ENCODE assay signal across 8 mouse cellular contexts in the genomic region with DNA sequence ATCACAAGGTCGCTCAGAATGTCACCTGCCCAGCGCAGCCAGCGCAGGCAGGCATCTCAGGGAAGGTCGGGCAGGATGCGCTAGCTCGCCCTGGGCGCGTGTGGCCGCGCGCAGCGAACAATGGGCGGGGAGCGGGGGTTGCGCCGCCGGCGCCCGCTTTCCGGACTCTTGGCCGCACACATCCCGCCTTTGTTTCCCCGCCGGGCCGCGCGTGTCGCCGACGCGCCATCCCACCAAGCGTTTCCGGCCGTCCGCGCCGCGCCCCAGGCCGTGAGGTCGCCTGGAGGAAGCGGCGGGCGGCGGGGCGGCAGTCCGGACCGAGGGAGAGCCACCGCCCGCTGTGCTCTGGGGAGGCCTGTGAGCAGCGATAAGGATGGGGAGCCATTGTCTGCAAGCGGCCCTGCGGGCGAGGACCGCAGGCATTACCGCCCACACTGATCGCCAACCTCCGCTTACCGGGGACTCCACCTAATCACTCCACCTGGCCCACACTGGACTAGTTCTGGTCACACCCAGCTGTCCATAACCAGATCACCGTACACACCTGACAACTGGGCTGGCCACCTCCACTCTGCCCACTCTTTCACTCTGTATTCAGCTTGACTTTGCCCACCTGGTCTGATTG.
A peak's percentile ranks its signal among the peaks of the same experiment; 100 is the strongest.
DNase-seq lines count a peak whose midpoint lies in the region; ATAC-seq and TF ChIP-seq lines count a peak whose summit lies in the region.

No protein-coding gene starts in this region.

- peak; percentile 59 for ATAC-seq in granulocyte monocyte progenitor cell, adult 5-6 weeks (replicated peaks; ENCODE audit: poor library complexity, severe bottlenecking)
- peak; percentile 85 for ATAC-seq in intestine, embryonic 16.5 days
- peak; percentile 69 for ATAC-seq in liver, embryonic 14.5 days (ENCODE audit: insufficient read depth)
- ATAC-seq in neural tube, embryonic 14.5 days (ENCODE audit: low read depth), result peak; percentile 85

- H3K27me3 ChIP-seq in intestine, embryonic 16.5 days (replicated peaks; ENCODE audit: control insufficient read depth, insufficient read depth, low read length), result 0 out of 2 replicates have a peak, but pooled peaks cover 3% of the 10 kb centered on the region
- H3K27me3 ChIP-seq in liver, embryonic 14.5 days (ENCODE audit: control insufficient read depth, insufficient read depth, low read length), result peaks cover 15% of the 10 kb centered on the region
- no peaks in the 10 kb centered on the region for H3K27me3 ChIP-seq in neural tube, embryonic 14.5 days (ENCODE audit: control insufficient read depth, insufficient read depth, low read length)

- H3K9me3 ChIP-seq in intestine, embryonic 16.5 days (ENCODE audit: control insufficient read depth, low read length), result no peaks in the 10 kb centered on the region
- H3K9me3 ChIP-seq in liver, embryonic 14.5 days (ENCODE audit: control insufficient read depth, low read length), result no peaks in the 10 kb centered on the region
- no peaks in the 10 kb centered on the region for H3K9me3 ChIP-seq in neural tube, embryonic 14.5 days (ENCODE audit: control insufficient read depth, low read length)

- H3K4me2 ChIP-seq in intestine, embryonic 16.5 days (ENCODE audit: low read depth, low read length), result peak overlapping the region; percentile 97
- peak overlapping the region; percentile 44 for H3K4me2 ChIP-seq in liver, embryonic 14.5 days (ENCODE audit: low read depth)
- H3K4me2 ChIP-seq in neural tube, embryonic 14.5 days (ENCODE audit: low read depth, low read length), result peak overlapping the region; percentile 75

- H3K27ac ChIP-seq in intestine, embryonic 16.5 days (ENCODE audit: low read length), result no peak overlapping the region
- H3K27ac ChIP-seq in liver, embryonic 14.5 days, result no peak overlapping the region
- H3K27ac ChIP-seq in neural tube, embryonic 14.5 days (ENCODE audit: low read depth, low read length), result peak overlapping the region; percentile 41

- no peak for TF ChIP-seq EP300 in liver, embryonic 14.5 days (IDR thresholded peaks at IDR 0.05; ENCODE audit: low read depth)

- H3K36me3 ChIP-seq in intestine, embryonic 16.5 days (ENCODE audit: control insufficient read depth, insufficient read depth, low read length), result no peaks in the 10 kb centered on the region
- no peaks in the 10 kb centered on the region for H3K36me3 ChIP-seq in liver, embryonic 14.5 days (replicated peaks; ENCODE audit: control insufficient read depth, insufficient read depth, low read depth)
- H3K36me3 ChIP-seq in neural tube, embryonic 14.5 days (ENCODE audit: control insufficient read depth, insufficient read depth, low read length), result no peaks in the 10 kb centered on the region

- peak; percentile 41 to 58 for DNase-seq in cerebellum, postnatal 14 days
- DNase-seq in cerebellum, adult 9-10 months, result no peak
- peak; percentile 81 for DNase-seq in embryo, embryonic 11 days
- no peak for DNase-seq in liver, embryonic 14.5 days (ENCODE audit: low read depth in 3 of 3, low spot score in 3 of 3)
- peak; percentile 3 to 42 for DNase-seq in urinary bladder, postnatal 36 days (ENCODE audit: low spot score in 2 of 2)

- under 1% methylated on average over 59 of the region's 59 CpGs for WGBS in intestine, embryonic 16.5 days
- under 1% methylated on average over 50 of the region's 59 CpGs for WGBS in liver, embryonic 14.5 days (ENCODE audit: insufficient replicate concordance)
- whole genome bisulfite sequencing in neural tube, embryonic 14.5 days, result 0% methylated on average over 50 of the region's 59 CpGs

- TF ChIP-seq CTCF in liver, embryonic 14.5 days (IDR thresholded peaks at IDR 0.05; ENCODE audit: low read depth), result no peak

- H3K4me3 ChIP-seq in intestine, embryonic 16.5 days (ENCODE audit: low read length), result peak overlapping the region; percentile 59
- H3K4me3 ChIP-seq in liver, embryonic 14.5 days (ENCODE audit: insufficient read depth in 1 of 2, low read depth in 2 of 2, low read length in 2 of 2), result peak overlapping the region; percentile 24 to 28; a peak in 3 of 4 replicates
- peak overlapping the region; percentile 47 for H3K4me3 ChIP-seq in neural tube, embryonic 14.5 days (ENCODE audit: low read depth, low read length)

- peaks cover 5% of the 10 kb centered on the region for H3K4me1 ChIP-seq in intestine, embryonic 16.5 days (ENCODE audit: control insufficient read depth, insufficient read depth, low read length)
- H3K4me1 ChIP-seq in liver, embryonic 14.5 days (replicated peaks; ENCODE audit: control insufficient read depth in 2 of 2, insufficient read depth in 2 of 2, low read length in 1 of 2), result peaks cover 0 to 2% of the 10 kb centered on the region in 2 experiments; a peak in 1 of 4 replicates
- 0 out of 2 replicates have a peak, but pooled peaks cover 3% of the 10 kb centered on the region for H3K4me1 ChIP-seq in neural tube, embryonic 14.5 days (ENCODE audit: control insufficient read depth, insufficient read depth, low read length)

- peak overlapping the region; percentile 74 for H3K9ac ChIP-seq in intestine, embryonic 16.5 days (ENCODE audit: low read depth, low read length)
- H3K9ac ChIP-seq in liver, embryonic 14.5 days (replicated peaks), result no peak overlapping the region
- H3K9ac ChIP-seq in neural tube, embryonic 14.5 days (replicated peaks; ENCODE audit: low read depth, low read length), result peak overlapping the region; percentile 77

Comparison
In these comparisons a context has a peak if more than half of its experiments do, and no peak if none do; other contexts are left out.
1. DNase-seq: peak in cerebellum, postnatal 14 days (2 of 2), embryo, embryonic 11 days (single experiment) and urinary bladder, postnatal 36 days (2 of 2); none in cerebellum, adult 9-10 months (single experiment) and liver, embryonic 14.5 days (0 of 3).
2. H3K4me2 ChIP-seq: peak in every context shown above with its lines; median percentile 97 in intestine, embryonic 16.5 days; 75 in neural tube, embryonic 14.5 days; 44 in liver, embryonic 14.5 days.
3. Peak in every context shown above with its lines, with median percentiles within 50 percentile points of each other: ATAC-seq and H3K4me3 ChIP-seq.